Mouse (Mus musculus): ENCODE results near the gene Zfp804b. TPM values are rescaled to one million over a fixed set of nuclear protein-coding genes. Genes with fewer than 3 reads are reported as not detected.

The Zfp804b gene
- not detected for polyA plus RNA-seq (2014; fragmentation: Illumina TruSeq; extraction: RNeasy Lipid Tissue Mini Kit (QIAGEN cat#74804); ENCODE audit: insufficient read depth, low read depth, low replicate concordance)

GRCm38 (mm10) chr5:7344145-7345010, at the start of gene Zfp804b:
Gene Zfp804b, minus strand, starts transcription at chr5:7344756.

GRCm38 (mm10) chr5:7303819-7304218, 40.7 kb downstream of the Zfp804b start, which contains the start of gene Tex47:
Gene Tex47, plus strand, starts transcription at chr5:7304119.

Other genes starting within 250 kb of the Zfp804b start
- not detected for gene Tex47, start 40.6 kb downstream of the Zfp804b start, polyA plus RNA-seq (2014; fragmentation: Illumina TruSeq; extraction: RNeasy Lipid Tissue Mini Kit (QIAGEN cat#74804); ENCODE audit: insufficient read depth, low read depth, low replicate concordance)